Mouse (Mus musculus) brain, embryonic 14.5 days (tissue): ENCODE measurements around the gene Prune2.

Source experiments
- CTCF ChIP-seq: fragments of 200-500 bp; IDR thresholded peaks from 2 replicates; pipeline ENCODE4 v1.5.1; 2012; ENCODE audit warnings: inconsistent platforms, mild to moderate bottlenecking, moderate library complexity, borderline replicate concordance; ENCODE audit not compliant: insufficient read depth, insufficient read length; ENCODE audit errors: extremely low read depth
- POLR2A ChIP-seq: fragments of 200-500 bp; IDR thresholded peaks from 2 replicates; pipeline ENCODE4 v1.6.1; 2012; ENCODE audit warnings: mild to moderate bottlenecking, inconsistent platforms, borderline replicate concordance; ENCODE audit not compliant: poor library complexity, insufficient read depth, insufficient read length, severe bottlenecking; ENCODE audit errors: extremely low read depth

DNA sequence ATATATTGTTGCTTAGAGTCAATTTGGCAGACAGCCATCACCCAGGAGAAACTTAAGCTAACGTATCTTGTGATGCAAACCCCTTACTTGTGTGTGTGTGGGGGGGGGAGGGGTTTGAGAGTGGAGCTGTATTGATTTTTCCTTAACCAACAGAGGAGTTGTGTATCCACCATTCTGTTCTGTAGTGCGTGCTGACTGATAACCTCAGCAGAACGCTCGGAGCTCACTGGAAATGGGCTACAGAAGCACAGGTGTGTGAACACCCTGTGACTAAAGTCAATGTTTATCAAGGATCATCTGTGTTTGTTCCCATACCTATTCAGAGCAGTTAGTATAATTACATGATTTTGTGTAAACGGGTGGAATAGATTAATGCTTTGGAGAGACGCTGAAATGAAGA, 141.3 kb downstream of the Prune2 start:
- TF ChIP-seq CTCF (no peak), POLR2A (no peak)
